Mouse (Mus musculus) heart, embryonic 13.5 days (tissue): ENCODE results near the gene Slc1a2. TPM values are rescaled to one million over a fixed set of nuclear protein-coding genes. Genes with fewer than 3 reads are reported as not detected.

Experiments
- ATAC-seq: fragments of 200-750 bp; cut with Nextera tagmentation; 2 replicates; pipeline ENCODE4 v1.8.0; 2017; ENCODE audit warnings: moderate TSS enrichment; ENCODE audit not compliant: insufficient number of reproducible peaks, low FRiP score, low TSS enrichment; ENCODE audit errors: extremely low read depth
- H3K27ac ChIP-seq: fragments of 300-500 bp; sonication (generic); replicated peaks from 2 replicates; pipeline ENCODE4 v1.5.1; 2015; ENCODE audit warnings: moderate library complexity, mild to moderate bottlenecking, inconsistent platforms
- H3K27me3 ChIP-seq: fragments of 300-500 bp; sonication (generic); replicated peaks from 2 replicates; pipeline ENCODE4 v1.6.1; 2015; ENCODE audit warnings: mild to moderate bottlenecking, inconsistent platforms
- H3K36me3 ChIP-seq: fragments of 300-500 bp; sonication (generic); 2 replicates; pipeline ENCODE4 v1.6.1; 2015; ENCODE audit warnings: mild to moderate bottlenecking, inconsistent platforms
- H3K4me1 ChIP-seq: fragments of 300-500 bp; sonication (generic); 2 replicates; pipeline ENCODE4 v1.6.1; 2015; ENCODE audit warnings: inconsistent platforms
- H3K4me2 ChIP-seq: fragments of 300-500 bp; sonication (generic); 2 replicates; pipeline ENCODE4 v1.6.1; 2015; ENCODE audit warnings: inconsistent platforms, mild to moderate bottlenecking, moderate library complexity
- H3K4me3 ChIP-seq: fragments of 300-500 bp; sonication (generic); 2 replicates; pipeline ENCODE4 v1.5.1; 2015; ENCODE audit warnings: moderate library complexity, mild to moderate bottlenecking, inconsistent platforms
- H3K9ac ChIP-seq: fragments of 300-500 bp; sonication (generic); 2 replicates; pipeline ENCODE4 v1.6.1; 2015; ENCODE audit warnings: inconsistent platforms, mild to moderate bottlenecking, moderate library complexity
- H3K9me3 ChIP-seq: fragments of 300-500 bp; sonication (generic); 2 replicates; pipeline ENCODE4 v1.6.1; 2016; ENCODE audit warnings: inconsistent platforms
- WGBS: fragments of 180-500 bp; shearing (Covaris S2); methylation state at CpG from one replicate; pipeline ENCODE4 v1.1.7; 2015; ENCODE audit warnings: mixed read lengths; 5-methylcytosine and 5-hydroxymethylcytosine counted together
- polyA plus RNA-seq: library from polyadenylated mRNA; unstranded; fragments of >200 nt; fragmentation: Nextera tagmentation; extraction: Ambion mirVana; gene quantifications from 2 replicates; pipeline ENCODE4 v1.2.1, GENCODE M21; 2015

The Slc1a2 gene
- polyA plus RNA-seq, 1 experiment from 2014 or later, result 0.35 TPM

DNA sequence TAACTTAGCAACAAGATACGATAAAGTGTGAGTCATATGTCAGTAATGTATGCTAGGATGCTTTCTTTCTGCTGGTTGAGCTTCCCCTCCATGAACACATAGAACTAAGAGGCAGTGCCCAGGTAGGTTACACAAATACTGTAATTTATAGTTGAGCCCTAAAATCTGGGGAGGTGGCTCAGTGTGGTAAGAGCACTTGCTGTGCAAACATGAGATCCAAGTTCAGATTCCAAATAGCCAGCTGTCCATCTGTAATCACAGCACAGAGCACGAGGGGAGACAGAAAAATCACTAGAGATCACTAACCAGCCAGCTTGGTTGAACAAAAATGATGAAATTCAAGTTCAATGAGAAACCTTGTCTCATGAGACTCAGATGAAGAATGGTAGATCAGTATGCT, 63.4 kb downstream of the Slc1a2 start:
- Histone ChIP-seq H3K4me1 (peaks cover 36% of the 10 kb centered on the region), H3K9me3 (no peaks in the 10 kb centered on the region), H3K4me2 (no peak overlapping the region), H3K4me3 (no peak overlapping the region), H3K36me3 (no peaks in the 10 kb centered on the region), H3K27me3 (no peaks in the 10 kb centered on the region), H3K27ac (no peak overlapping the region), H3K9ac (no peak overlapping the region)
- WGBS, result 55% methylated on average over 2 of the region's 2 CpGs
- ATAC-seq, result no peak

GRCm38 (mm10) chr2:102725054-102725453, 66.6 kb downstream of the Slc1a2 start:
- 26% methylated on average over 3 of the region's 3 CpGs for WGBS
- ATAC-seq, result no peak
- Histone ChIP-seq H3K4me3 (no peak overlapping the region), H3K9me3 (no peaks in the 10 kb centered on the region), H3K4me2 (no peak overlapping the region), H3K36me3 (no peaks in the 10 kb centered on the region), H3K27ac (no peak overlapping the region), H3K4me1 (peaks cover 41% of the 10 kb centered on the region), H3K27me3 (no peaks in the 10 kb centered on the region), H3K9ac (no peak overlapping the region)

DNA sequence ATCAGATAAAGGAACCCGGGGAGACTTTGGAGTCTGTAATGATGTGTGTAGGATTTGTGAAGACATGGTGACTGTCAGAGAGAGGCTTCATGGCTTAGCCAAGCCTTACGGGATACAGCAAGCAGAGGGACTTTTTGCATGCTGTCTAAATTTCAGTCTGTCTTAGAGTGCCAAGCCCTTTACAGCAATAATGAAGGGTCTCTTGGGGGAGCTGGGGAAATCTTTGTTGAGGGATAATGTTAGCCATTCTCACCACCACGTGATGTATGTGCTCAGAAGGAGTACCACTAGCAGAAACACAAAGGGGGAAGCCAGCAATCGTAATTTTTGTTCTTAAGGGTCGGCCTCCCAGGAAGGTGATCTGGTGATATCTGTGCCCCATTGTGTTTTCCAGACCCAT, 71.9 kb downstream of the Slc1a2 start:
- WGBS, result 73% methylated on average over 5 of the region's 5 CpGs
- no peaks in the 10 kb centered on the region for H3K27me3 ChIP-seq
- ATAC-seq, result no peak
- peaks cover 20% of the 10 kb centered on the region; the same call in 1 of the 2 replicates for H3K4me1 ChIP-seq
- no peaks in the 10 kb centered on the region for H3K36me3 ChIP-seq
- H3K9me3 ChIP-seq, result no peaks in the 10 kb centered on the region
- H3K4me2 ChIP-seq, result no peak overlapping the region
- H3K9ac ChIP-seq, result no peak overlapping the region
- H3K4me3 ChIP-seq, result no peak overlapping the region
- H3K27ac ChIP-seq, result no peak overlapping the region

DNA sequence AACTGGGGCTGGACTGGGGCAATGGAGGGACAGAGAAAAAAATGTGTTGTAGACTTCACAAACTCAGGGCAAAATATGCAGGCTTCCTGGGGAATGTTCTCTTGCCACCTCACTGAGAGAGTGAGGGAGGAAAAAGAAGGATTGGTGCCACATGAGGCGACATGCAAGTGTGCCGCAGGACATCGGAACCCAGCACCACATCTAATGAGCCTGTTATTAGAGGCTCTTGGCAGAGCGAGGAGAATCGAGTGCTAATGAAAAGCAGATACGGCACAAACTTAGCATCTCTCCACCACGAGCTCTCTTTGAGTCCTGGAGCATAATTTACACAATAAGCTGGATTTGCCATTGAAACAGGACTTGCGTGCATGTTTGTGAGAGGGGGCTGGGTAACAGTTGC, 72.3 kb downstream of the Slc1a2 start:
- no peaks in the 10 kb centered on the region for H3K27me3 ChIP-seq
- H3K27ac ChIP-seq, result no peak overlapping the region
- H3K9me3 ChIP-seq, result no peaks in the 10 kb centered on the region
- H3K9ac ChIP-seq, result no peak overlapping the region
- H3K36me3 ChIP-seq, result no peaks in the 10 kb centered on the region
- no peak overlapping the region for H3K4me3 ChIP-seq
- peaks cover 18% of the 10 kb centered on the region; the same call in 1 of the 2 replicates for H3K4me1 ChIP-seq
- no peak for ATAC-seq
- WGBS, result 83% methylated on average over 8 of the region's 8 CpGs
- H3K4me2 ChIP-seq, result no peak overlapping the region

- ATAC-seq, result no peak
- Histone ChIP-seq H3K36me3 (no peaks in the 10 kb centered on the region), H3K4me3 (no peak overlapping the region), H3K27me3 (no peaks in the 10 kb centered on the region), H3K27ac (no peak overlapping the region), H3K4me2 (no peak overlapping the region), H3K9ac (no peak overlapping the region), H3K4me1 (peaks cover 18% of the 10 kb centered on the region; the same call in 1 of the 2 replicates), H3K9me3 (no peaks in the 10 kb centered on the region)
- 83% methylated on average over 4 of the region's 4 CpGs for WGBS
Measured at GRCm38 (mm10) chr2:102733128-102733527, 74.7 kb downstream of the Slc1a2 start.

DNA sequence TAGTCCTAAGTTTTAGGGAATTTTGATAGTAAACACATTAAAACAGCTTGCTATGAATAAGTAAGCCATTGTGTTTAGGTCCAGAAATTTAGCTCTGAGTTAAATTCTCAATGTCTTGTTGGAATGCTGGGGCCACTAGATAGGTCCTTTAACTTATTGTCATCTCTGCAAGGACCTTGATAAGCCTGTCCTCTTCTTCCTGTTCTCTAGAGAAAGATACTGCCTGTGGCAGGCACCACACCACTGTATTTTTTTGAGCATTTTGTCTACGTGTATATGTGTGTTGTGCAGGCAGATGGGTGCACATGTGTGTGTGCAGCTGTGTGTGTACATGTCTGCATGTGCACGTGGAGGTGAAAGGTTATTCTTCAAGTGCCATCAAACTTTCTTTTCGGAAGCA, 75.6 kb downstream of the Slc1a2 start:
- peaks cover 15% of the 10 kb centered on the region; the same call in 1 of the 2 replicates for H3K4me1 ChIP-seq
- 60% methylated on average over 3 of the region's 3 CpGs for WGBS
- no peak overlapping the region for H3K27ac ChIP-seq
- no peak for ATAC-seq
- no peak overlapping the region for H3K9ac ChIP-seq
- H3K27me3 ChIP-seq, result no peaks in the 10 kb centered on the region
- no peak overlapping the region for H3K4me2 ChIP-seq
- H3K4me3 ChIP-seq, result no peak overlapping the region
- no peaks in the 10 kb centered on the region for H3K9me3 ChIP-seq
- no peaks in the 10 kb centered on the region for H3K36me3 ChIP-seq

DNA sequence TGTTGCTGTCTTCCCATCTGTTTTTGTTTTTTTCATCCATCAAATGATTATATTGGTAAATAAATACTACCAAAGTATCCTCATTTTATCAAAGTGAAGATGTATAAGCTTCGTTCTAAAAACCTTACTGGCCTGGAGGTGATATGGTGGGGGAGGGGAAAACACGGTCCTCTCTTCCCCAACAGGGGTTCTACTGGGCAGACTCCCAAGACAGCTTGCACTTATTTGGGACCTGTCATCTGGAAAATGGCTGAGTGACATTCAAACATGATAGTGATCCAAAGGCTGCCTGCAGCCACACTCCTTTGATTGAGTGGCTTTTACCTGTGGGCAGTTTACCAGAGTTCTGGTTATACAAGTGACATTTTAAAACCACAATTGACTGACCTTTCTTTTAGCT, 76.6 kb downstream of the Slc1a2 start:
- no peak overlapping the region for H3K27ac ChIP-seq
- H3K9me3 ChIP-seq, result no peaks in the 10 kb centered on the region
- 46% methylated on average over 2 of the region's 2 CpGs for WGBS
- no peak for ATAC-seq
- no peaks in the 10 kb centered on the region for H3K27me3 ChIP-seq
- H3K4me1 ChIP-seq, result peaks cover 13% of the 10 kb centered on the region; the same call in 1 of the 2 replicates
- H3K4me2 ChIP-seq, result no peak overlapping the region
- no peak overlapping the region for H3K4me3 ChIP-seq
- no peaks in the 10 kb centered on the region for H3K36me3 ChIP-seq
- no peak overlapping the region for H3K9ac ChIP-seq

DNA sequence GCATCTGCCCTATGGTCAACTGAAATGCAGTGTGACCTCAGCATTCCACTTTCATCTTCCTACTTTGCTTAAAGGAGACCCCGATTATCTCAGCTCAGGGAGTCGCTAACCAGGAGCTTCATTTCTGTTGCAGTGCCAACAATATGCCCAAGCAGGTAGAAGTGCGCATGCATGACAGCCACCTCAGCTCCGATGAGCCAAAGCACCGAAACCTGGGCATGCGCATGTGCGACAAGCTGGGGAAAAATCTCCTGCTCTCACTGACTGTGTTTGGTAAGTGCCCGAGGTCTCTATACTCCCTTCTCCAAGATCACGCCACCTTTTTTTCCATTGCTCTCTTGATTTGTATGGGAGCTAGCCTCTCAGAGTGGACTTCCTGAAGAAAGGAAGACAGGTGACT, 77.4 kb downstream of the Slc1a2 start:
- no peak overlapping the region for H3K27ac ChIP-seq
- H3K4me1 ChIP-seq, result peaks cover 13% of the 10 kb centered on the region; the same call in 1 of the 2 replicates
- no peak overlapping the region for H3K4me3 ChIP-seq
- ATAC-seq, result no peak
- H3K27me3 ChIP-seq, result no peaks in the 10 kb centered on the region
- WGBS, result 86% methylated on average over 9 of the region's 9 CpGs
- no peak overlapping the region for H3K9ac ChIP-seq
- H3K4me2 ChIP-seq, result no peak overlapping the region
- no peaks in the 10 kb centered on the region for H3K36me3 ChIP-seq
- no peaks in the 10 kb centered on the region for H3K9me3 ChIP-seq

DNA sequence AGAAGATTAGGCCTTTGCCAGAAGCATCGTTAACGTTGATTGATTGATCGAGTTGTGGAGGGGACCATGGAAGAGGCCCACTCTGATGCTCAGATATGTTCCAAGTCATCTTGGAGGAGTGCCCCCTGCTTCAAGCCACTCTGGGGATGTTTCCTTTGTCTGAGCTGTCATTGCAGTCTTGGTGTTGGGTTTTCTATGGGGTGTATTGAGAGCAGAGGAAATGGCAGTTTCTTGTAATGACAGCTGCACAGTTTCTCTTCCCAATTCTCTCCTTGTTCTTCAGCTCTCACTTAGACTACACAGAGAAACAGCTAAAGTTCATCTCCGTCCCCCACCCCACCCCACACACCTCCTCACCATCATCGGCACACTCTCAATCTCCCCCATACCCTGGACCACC, 78.0 kb downstream of the Slc1a2 start:
- no peak overlapping the region for H3K27ac ChIP-seq
- no peaks in the 10 kb centered on the region for H3K27me3 ChIP-seq
- H3K9ac ChIP-seq, result no peak overlapping the region
- no peaks in the 10 kb centered on the region for H3K9me3 ChIP-seq
- H3K4me3 ChIP-seq, result no peak overlapping the region
- 69% methylated on average over 5 of the region's 5 CpGs for whole genome bisulfite sequencing
- H3K4me2 ChIP-seq, result no peak overlapping the region
- peaks cover 13% of the 10 kb centered on the region; the same call in 1 of the 2 replicates for H3K4me1 ChIP-seq
- no peaks in the 10 kb centered on the region for H3K36me3 ChIP-seq
- ATAC-seq, result no peak

- Histone ChIP-seq H3K4me1 (peaks cover 7% of the 10 kb centered on the region; the same call in 1 of the 2 replicates), H3K9me3 (no peaks in the 10 kb centered on the region), H3K36me3 (no peaks in the 10 kb centered on the region), H3K4me2 (no peak overlapping the region), H3K9ac (no peak overlapping the region), H3K4me3 (no peak overlapping the region), H3K27ac (no peak overlapping the region), H3K27me3 (no peaks in the 10 kb centered on the region)
- 74% methylated on average over 1 of the region's 1 CpGs for WGBS
- no peak for ATAC-seq
Measured at GRCm38 (mm10) chr2:102738852-102739251, 80.4 kb downstream of the Slc1a2 start.

- Histone ChIP-seq H3K9ac (no peak overlapping the region), H3K27me3 (no peaks in the 10 kb centered on the region), H3K4me2 (no peak overlapping the region), H3K36me3 (no peaks in the 10 kb centered on the region), H3K4me1 (peaks cover 22% of the 10 kb centered on the region), H3K4me3 (no peak overlapping the region), H3K27ac (no peak overlapping the region), H3K9me3 (no peaks in the 10 kb centered on the region)
- WGBS, result 61% methylated on average over 5 of the region's 5 CpGs
- no peak for ATAC-seq
Measured at GRCm38 (mm10) chr2:102742685-102743084, 84.2 kb downstream of the Slc1a2 start.

DNA sequence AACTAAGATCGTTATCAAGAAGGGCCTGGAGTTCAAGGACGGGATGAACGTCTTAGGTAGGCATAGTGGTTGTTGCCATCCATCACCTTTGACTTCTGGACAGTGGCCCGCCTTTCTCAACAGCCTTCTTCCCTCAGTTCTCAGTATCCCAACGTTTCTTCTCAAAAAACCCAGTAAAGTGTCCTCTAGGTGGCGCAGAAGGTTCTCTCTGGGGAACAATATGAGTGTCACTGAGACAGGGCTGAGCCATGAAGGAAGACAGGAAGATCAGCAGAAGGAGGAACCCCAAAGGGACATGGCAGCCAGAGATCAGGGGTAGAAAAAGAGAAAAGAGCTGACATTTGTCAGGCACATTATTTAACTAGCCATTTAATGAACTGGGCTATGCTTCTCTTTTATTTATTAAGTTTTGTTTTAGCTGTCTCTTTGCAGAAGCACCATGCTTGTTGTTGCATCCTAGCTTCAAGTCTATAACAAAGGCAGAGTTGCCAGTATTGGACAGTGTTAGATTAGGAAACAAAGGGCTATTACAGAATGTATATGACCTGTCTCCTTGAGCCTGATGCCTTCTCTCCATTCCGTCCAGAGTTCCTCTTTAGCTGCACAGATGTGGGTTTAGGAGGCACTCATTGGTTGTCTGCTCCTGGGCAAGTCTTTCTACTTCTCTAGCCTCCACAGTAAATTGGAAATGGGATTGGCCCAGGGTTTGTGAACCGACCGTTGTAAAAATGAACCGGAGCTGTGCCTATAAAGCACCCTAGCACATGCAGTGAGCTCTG, 85.6 kb downstream of the Slc1a2 start:
- Histone ChIP-seq H3K4me1 (peaks cover 22% of the 10 kb centered on the region), H3K9me3 (no peaks in the 10 kb centered on the region), H3K27me3 (no peaks in the 10 kb centered on the region), H3K4me2 (no peak overlapping the region), H3K36me3 (no peaks in the 10 kb centered on the region), H3K27ac (no peak overlapping the region), H3K9ac (no peak overlapping the region), H3K4me3 (no peak overlapping the region)
- WGBS, result 56% methylated on average over 10 of the region's 10 CpGs
- ATAC-seq, result no peak
